Mouse (Mus musculus) limb, embryonic 13.5 days (tissue): ENCODE data around the gene Fam213b. TPM values are rescaled to one million over a fixed set of nuclear protein-coding genes. Genes with fewer than 3 reads are reported as not detected.

ENCODE experiments used
- ATAC-seq: fragments of 200-750 bp; cut with Nextera tagmentation; 2 replicates; pipeline ENCODE4 v1.8.0; 2017; ENCODE audit warnings: low read depth, moderate number of reproducible peaks, moderate TSS enrichment; ENCODE audit not compliant: low FRiP score
- H3K27ac ChIP-seq: fragments of 300-500 bp; sonication (generic); 2 replicates; pipeline ENCODE4 v1.5.1; 2015; ENCODE audit warnings: inconsistent platforms, mild to moderate bottlenecking, moderate library complexity
- H3K27me3 ChIP-seq: fragments of 300-500 bp; sonication (generic); 2 replicates; pipeline ENCODE4 v1.6.1; 2015; ENCODE audit warnings: mild to moderate bottlenecking, inconsistent platforms
- H3K36me3 ChIP-seq: fragments of 300-500 bp; sonication (generic); 2 replicates; pipeline ENCODE4 v1.6.1; 2015; ENCODE audit warnings: inconsistent platforms, mild to moderate bottlenecking, moderate library complexity
- H3K4me1 ChIP-seq: fragments of 300-500 bp; sonication (generic); 2 replicates; pipeline ENCODE4 v1.6.1; 2015; ENCODE audit warnings: inconsistent platforms
- H3K4me2 ChIP-seq: fragments of 300-500 bp; sonication (generic); replicated peaks from 2 replicates; pipeline ENCODE4 v1.6.1; 2015; ENCODE audit warnings: inconsistent platforms, mild to moderate bottlenecking, moderate library complexity
- H3K4me3 ChIP-seq: fragments of 300-500 bp; sonication (generic); 2 replicates; pipeline ENCODE4 v1.5.1; 2015; ENCODE audit warnings: moderate library complexity, mild to moderate bottlenecking, inconsistent platforms
- H3K9ac ChIP-seq: fragments of 300-500 bp; sonication (generic); 2 replicates; pipeline ENCODE4 v1.6.1; 2015; ENCODE audit warnings: mild to moderate bottlenecking, inconsistent platforms
- H3K9me3 ChIP-seq: fragments of 300-500 bp; sonication (generic); 2 replicates; pipeline ENCODE4 v1.6.1; 2016; ENCODE audit warnings: inconsistent platforms
- WGBS: fragments of 180-500 bp; shearing (Covaris S2); methylation state at CpG from one replicate; pipeline ENCODE4 v1.1.7; 2015; 5-methylcytosine and 5-hydroxymethylcytosine counted together
- polyA plus RNA-seq: library from polyadenylated mRNA; unstranded; fragments of >200 nt; fragmentation: Nextera tagmentation; extraction: Ambion mirVana; gene quantifications from 2 replicates; pipeline ENCODE4 v1.2.1, GENCODE M21; 2015

Gene Fam213b
- 44.3 and 45.1 TPM in 2 replicates for polyA plus RNA-seq

DNA sequence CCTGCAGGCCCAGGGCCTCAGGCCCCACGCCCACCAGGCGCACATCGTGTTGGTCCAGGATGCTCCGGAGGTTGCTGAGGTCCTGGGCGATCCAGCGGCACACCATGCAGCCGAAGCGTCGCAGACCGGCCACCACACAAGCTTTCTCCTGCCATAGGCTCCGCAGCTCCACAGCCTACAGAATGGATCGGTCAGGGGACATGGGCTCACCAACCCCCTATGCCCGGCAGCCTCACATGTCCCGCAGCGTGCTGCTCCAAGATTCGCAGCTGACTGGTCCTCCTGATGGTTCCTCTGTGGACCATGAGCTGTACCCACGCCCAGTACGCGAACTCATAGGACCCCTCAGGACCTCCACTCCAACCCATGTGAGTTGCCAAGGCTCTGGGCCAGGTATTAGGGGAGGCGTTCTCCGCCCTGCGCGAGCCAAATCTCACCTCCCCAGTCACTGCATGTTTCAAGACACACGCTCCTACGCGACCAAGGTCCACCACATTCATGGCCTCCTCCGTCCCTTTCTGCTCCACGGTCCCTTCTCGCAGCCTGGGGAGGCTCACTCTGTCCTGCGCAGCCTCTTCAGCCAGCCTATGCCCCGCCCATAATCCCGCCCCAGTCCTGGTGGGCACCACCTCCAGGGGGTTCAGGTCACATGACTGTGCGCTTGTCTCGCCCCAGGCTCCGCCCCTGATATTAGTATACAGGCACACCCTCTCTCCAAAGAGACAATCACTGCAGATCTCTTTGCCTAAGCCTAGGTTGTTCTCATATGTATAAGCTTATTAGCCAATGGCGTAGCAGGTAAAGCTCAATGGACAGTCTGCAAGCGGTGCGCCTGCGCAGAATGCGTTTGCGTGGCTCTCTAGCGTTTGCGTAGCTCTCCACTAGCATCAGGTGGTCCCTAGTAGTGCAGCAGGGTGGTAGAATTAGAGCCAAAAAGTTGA lies at the start of gene Fam213b:
Gene Fam213b (minus strand): TSS at position 630 of the 941 bp plus-strand sequence.
- WGBS, result 2% methylated on average over 43 of the region's 43 CpGs
- Histone ChIP-seq H3K27ac (peak within 1 kb of the TSS; percentile 55; the same call in 1 of the 2 replicates), H3K9me3 (no peaks in the 10 kb centered on the region), H3K27me3 (peaks cover 5% of the 10 kb centered on the region; the same call in 1 of the 2 replicates), H3K36me3 (peaks cover 10% of the 10 kb centered on the region), H3K9ac (peak within 1 kb of the TSS; percentile 79), H3K4me1 (peaks cover 18% of the 10 kb centered on the region), H3K4me2 (peak within 1 kb of the TSS; percentile 95), H3K4me3 (peak within 1 kb of the TSS; percentile 62)
- ATAC-seq, result peak; percentile 97

DNA sequence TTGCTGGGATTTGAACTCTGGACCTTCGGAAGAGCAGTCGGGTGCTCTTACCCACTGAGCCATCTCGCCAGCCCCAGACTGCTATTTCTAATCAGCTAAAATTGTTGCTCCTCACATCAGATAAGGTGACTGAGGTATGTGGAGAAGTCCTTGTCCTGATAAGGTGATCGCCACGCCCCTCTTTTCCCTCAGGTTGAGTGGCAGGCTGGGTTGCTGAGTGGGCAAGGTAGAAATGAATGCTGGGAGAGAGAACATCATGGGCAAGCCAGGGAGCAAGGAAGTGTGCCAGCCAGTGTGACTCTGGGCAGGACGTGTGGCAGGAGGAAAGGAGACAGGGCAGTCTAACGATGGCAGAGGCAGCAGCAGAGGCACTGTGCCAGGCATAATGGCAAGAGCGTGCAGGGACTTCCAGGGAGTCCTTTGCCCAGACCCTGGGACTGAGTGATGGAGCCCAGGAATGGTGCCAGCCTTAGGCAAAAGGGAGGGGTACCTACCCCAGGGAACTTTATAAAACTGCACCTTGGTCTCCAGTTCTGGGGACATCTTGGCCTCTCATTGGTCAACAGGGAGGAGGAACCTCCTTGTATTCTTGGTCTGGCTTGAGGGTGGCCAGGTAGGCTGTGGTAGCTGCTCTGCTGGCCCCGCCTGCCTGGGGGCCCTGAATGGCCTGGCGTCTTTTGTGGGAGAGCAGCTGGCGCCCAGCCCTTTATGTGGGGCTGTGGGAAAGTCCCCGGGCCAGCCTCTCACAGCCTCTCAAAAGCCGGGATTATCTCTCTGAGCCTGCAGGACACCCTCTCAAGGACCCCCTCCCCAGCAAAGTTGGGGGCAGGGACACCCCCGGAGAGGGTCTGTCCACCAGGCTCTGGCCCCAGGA lies 49.4 kb upstream of the Fam213b start:
- no peak for ATAC-seq
- Histone ChIP-seq H3K4me2 (no peak overlapping the region), H3K4me1 (peaks cover 23% of the 10 kb centered on the region), H3K27me3 (peaks cover 52% of the 10 kb centered on the region), H3K4me3 (no peak overlapping the region), H3K36me3 (no peaks in the 10 kb centered on the region), H3K9me3 (no peaks in the 10 kb centered on the region), H3K9ac (no peak overlapping the region), H3K27ac (no peak overlapping the region)
- WGBS, result 53% methylated on average over 14 of the region's 14 CpGs

DNA sequence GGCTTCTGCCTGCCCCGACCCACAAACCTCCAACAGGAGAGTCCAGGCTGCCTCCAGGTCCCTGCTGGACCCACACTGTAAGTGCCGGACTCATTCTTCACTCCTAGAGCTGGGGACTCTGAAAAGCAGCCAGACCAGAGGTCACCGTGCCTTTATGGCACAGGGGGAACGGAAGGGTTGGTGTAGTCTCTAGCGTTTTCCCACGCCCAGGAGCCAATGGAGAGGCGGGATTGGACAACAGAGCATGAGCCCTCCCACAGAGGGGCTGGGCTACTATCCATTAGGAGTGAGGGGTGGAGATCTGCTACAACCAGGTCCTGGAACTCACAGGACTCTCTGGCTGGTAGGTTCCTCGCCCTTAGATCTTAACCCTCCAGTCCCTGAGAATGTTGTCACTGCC lies 47.4 kb upstream of the Fam213b start:
- WGBS, result 3% methylated on average over 8 of the region's 8 CpGs
- Histone ChIP-seq H3K4me3 (peak overlapping the region; percentile 35), H3K27ac (no peak overlapping the region), H3K4me2 (peak overlapping the region; percentile 66), H3K4me1 (peaks cover 15% of the 10 kb centered on the region; the same call in 1 of the 2 replicates), H3K9me3 (no peaks in the 10 kb centered on the region), H3K36me3 (no peaks in the 10 kb centered on the region), H3K9ac (0 out of 2 replicates have a peak overlapping the region, but pooled peaks have one; percentile 26), H3K27me3 (peaks cover 33% of the 10 kb centered on the region)
- ATAC-seq, result peak; percentile 88

DNA sequence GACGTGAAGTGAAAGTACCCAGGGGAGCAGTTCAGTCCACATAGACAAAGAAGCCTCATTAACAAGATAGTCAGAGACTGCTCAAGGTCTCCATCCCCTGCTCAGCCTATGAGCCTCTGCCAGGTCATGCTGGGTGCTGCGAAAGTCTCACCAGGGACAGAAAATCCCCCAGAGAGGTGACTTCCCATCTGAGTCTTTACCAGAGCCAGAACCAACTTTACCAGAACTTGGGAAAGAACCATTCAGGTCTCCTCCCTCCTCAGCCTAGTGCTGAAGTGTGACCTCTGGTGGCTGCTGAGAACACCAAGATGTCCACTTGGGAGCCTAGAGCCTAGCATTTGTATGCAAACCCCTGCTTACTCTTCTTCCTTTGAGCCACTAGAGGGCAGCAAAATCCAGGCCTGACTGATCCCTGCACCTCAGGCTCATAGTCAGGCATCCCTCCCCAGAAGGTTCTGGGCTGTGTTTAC lies 45.2 kb upstream of the Fam213b start:
- peaks cover 15% of the 10 kb centered on the region; the same call in 1 of the 2 replicates for H3K4me1 ChIP-seq
- H3K36me3 ChIP-seq, result no peaks in the 10 kb centered on the region
- no peak overlapping the region for H3K27ac ChIP-seq
- no peak overlapping the region for H3K4me2 ChIP-seq
- H3K27me3 ChIP-seq, result peaks cover 12% of the 10 kb centered on the region
- H3K9ac ChIP-seq, result no peak overlapping the region
- no peak overlapping the region for H3K4me3 ChIP-seq
- peak; percentile 48; the same call in 1 of the 2 replicates for ATAC-seq
- no peaks in the 10 kb centered on the region for H3K9me3 ChIP-seq
- 20% methylated on average over 2 of the region's 2 CpGs for WGBS

DNA sequence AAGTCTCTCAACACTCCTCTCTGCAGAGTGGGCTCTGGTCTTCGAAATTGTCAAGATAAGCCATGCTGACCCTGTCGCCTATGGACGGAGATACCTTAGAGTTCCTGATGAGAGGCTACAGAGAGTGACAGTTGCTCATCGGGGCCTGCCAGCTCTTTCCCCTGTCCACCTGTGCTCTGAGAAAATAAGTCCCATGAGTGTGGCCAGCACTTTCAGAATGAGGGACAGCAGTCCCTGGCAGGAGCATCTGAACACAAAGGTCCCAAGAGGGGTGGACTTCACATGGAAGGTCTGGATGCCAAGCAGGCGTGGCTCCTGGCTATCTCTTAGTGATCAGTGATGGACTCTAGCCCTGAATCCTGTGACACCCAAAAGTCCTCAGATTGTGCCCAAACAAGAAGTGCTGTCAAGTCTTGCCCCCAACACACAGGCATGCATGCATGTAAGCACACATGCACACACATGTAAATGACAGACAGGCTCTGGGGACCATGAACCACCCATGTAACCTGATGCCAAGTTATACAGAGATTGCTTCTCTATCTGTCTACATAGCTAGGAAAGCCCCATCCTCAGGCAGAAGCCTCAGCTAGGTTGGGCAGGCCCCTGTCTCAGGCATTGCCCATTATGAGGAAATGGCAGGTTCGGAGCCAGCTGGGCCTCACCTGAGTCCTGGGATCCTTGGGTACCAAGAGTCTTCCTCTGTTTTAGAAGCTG lies 44.5 kb upstream of the Fam213b start:
- 88% methylated on average over 6 of the region's 6 CpGs for WGBS
- Histone ChIP-seq H3K4me3 (no peak overlapping the region), H3K4me1 (peaks cover 10% of the 10 kb centered on the region; the same call in 1 of the 2 replicates), H3K9me3 (no peaks in the 10 kb centered on the region), H3K9ac (no peak overlapping the region), H3K4me2 (no peak overlapping the region), H3K27ac (no peak overlapping the region), H3K36me3 (no peaks in the 10 kb centered on the region), H3K27me3 (peaks cover 5% of the 10 kb centered on the region)
- ATAC-seq, result no peak

DNA sequence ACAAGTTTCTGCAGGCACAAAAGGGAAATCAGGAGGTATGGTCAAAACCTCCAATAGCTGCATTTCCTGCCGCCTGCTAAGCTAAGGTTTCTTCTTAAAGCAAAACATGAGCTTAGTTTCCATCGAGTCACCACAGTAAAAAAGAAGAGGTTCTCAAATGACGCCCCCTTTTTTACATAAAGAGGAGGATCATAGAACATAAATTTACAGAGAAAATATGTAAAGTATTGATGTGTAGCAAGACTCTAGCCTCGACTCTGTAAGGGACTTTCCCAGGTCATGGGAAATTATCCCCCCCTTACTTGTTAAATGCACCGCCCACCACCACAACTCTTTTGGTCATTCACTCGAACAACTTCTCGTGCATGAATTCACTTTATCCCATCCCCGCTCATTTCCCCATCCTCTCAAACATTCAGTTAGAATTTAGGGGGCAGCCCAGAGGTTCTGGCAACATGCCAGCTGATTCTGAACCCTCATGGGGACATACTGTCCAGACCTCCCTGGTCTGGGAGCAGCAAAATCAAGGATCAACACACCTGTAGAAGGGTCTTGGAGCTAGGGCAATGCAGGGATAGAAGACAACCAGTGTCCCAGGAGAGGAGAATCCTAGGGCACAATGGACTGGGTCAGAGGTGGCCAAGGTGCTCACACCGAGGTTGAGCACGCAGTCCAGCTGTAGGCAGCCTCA lies 43.8 kb upstream of the Fam213b start:
- H3K27me3 ChIP-seq, result no peaks in the 10 kb centered on the region
- no peak overlapping the region for H3K4me3 ChIP-seq
- no peaks in the 10 kb centered on the region for H3K9me3 ChIP-seq
- WGBS, result 77% methylated on average over 10 of the region's 10 CpGs
- ATAC-seq, result no peak
- no peak overlapping the region for H3K9ac ChIP-seq
- no peak overlapping the region for H3K27ac ChIP-seq
- no peaks in the 10 kb centered on the region for H3K36me3 ChIP-seq
- no peak overlapping the region for H3K4me2 ChIP-seq
- H3K4me1 ChIP-seq, result peaks cover 9% of the 10 kb centered on the region; the same call in 1 of the 2 replicates

DNA sequence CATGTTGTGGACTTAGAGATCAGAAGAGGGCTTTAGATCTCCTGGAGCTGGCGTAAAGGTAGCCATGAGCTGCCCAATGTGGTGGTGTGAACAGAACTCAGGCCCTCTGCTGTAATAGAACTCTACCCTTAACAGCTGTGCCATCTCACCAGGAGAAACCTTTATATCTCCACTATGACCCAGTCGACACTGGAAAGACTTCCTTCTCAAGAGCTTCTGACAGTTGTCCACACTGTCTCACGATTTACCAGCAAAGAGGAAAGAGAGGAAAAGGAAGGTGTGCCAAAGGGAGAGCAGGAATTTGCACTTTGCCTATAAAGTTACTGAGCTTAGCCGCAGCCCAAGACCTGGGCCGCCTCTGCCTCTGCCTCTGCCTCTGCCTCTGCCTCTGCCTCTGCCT lies 42.9 kb upstream of the Fam213b start:
- Histone ChIP-seq H3K36me3 (no peaks in the 10 kb centered on the region), H3K27me3 (no peaks in the 10 kb centered on the region), H3K9ac (no peak overlapping the region), H3K9me3 (no peaks in the 10 kb centered on the region), H3K27ac (no peak overlapping the region), H3K4me2 (no peak overlapping the region), H3K4me3 (no peak overlapping the region), H3K4me1 (peaks cover 9% of the 10 kb centered on the region; the same call in 1 of the 2 replicates)
- 96% methylated on average over 5 of the region's 5 CpGs for WGBS
- no peak for ATAC-seq

DNA sequence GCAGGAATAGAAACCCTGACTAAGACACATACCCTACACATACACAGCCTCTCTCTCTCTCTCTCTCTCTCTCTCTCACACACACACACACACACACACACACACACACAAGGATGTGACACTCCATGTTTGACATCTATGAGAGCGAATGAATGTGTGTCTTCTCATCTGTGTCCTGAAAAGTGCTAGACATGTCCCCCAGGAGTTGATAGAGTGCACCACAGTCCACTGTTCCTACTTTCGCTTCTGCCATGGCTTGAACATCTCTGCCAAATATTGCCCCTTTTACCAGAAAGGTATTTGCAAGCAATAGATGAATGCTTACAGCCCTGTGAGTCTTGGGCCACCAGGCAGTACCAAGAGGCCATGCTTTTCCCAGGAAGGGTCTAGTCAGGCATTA lies 41.2 kb upstream of the Fam213b start:
- 87% methylated on average over 2 of the region's 2 CpGs for WGBS
- no peaks in the 10 kb centered on the region for H3K9me3 ChIP-seq
- H3K36me3 ChIP-seq, result no peaks in the 10 kb centered on the region
- no peak overlapping the region for H3K27ac ChIP-seq
- no peaks in the 10 kb centered on the region for H3K4me1 ChIP-seq
- H3K9ac ChIP-seq, result no peak overlapping the region
- no peak for ATAC-seq
- H3K4me2 ChIP-seq, result no peak overlapping the region
- H3K27me3 ChIP-seq, result 0 out of 2 replicates have a peak, but pooled peaks cover 4% of the 10 kb centered on the region
- H3K4me3 ChIP-seq, result no peak overlapping the region

DNA sequence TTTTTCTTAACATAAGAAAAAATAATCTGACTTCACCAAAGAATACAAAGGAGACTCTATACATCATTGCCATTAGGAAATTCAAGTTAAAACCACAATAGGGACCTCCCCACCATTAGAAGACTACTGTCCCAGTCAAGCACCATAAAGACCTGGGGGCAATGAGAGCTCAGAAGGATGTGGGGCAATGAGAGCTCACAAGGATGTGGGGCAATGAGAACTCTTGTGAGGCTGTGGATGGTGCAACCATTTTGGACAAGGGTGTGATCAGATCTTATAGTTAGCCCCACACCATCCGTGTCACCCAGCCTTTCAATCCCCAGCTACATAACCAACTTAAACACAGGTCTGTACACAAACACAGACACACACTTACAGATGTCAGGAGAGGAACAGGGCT lies 38.8 kb upstream of the Fam213b start:
- no peak for ATAC-seq
- Histone ChIP-seq H3K4me2 (no peak overlapping the region), H3K9ac (no peak overlapping the region), H3K9me3 (no peaks in the 10 kb centered on the region), H3K4me1 (no peaks in the 10 kb centered on the region), H3K27ac (no peak overlapping the region), H3K36me3 (no peaks in the 10 kb centered on the region), H3K4me3 (no peak overlapping the region), H3K27me3 (0 out of 2 replicates have a peak, but pooled peaks cover 4% of the 10 kb centered on the region)
- 87% methylated on average over 1 of the region's 1 CpGs for WGBS

DNA sequence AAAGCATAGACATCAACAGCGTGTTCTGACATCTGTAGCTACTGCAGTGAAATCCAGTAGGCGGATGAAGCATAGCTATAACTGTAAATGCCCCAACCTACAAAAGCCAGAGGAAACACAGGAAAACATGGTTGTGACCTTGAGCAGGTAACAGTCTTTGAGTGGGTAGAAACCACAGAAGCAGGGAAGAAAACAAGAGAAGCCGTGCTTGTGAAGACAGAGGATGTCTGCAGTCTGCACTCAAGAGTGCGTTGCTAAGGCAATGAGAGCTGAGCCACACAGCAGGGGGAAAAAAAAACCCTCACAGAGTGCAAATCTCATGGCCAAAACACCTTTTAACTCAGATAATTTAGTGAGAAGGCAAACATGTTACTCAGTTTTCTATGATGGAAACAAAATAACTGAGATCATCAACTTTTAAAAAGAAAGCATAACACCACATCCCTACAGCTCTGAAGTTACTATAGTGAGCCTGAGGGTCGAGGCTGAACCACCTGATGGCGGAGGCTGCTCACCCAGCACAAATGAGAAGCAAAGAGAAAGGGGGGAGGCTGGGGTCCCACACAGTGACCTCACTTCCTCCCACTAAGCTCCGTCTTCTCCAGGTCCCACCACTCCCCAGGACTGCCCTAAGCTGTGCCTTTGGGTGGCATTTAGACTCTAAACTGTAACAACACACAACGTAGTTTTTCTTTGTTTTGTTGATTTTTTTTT lies 37.8 kb upstream of the Fam213b start:
- no peaks in the 10 kb centered on the region for H3K36me3 ChIP-seq
- no peak overlapping the region for H3K4me3 ChIP-seq
- 61% methylated on average over 8 of the region's 8 CpGs for WGBS

More for the DNA sequence above, 37.8 kb upstream of the Fam213b start:
- Histone ChIP-seq H3K9ac (no peak overlapping the region), H3K4me1 (no peaks in the 10 kb centered on the region), H3K27ac (no peak overlapping the region), H3K9me3 (no peaks in the 10 kb centered on the region), H3K27me3 (0 out of 2 replicates have a peak, but pooled peaks cover 4% of the 10 kb centered on the region), H3K4me2 (no peak overlapping the region)
- no peak for ATAC-seq
